Mouse (Mus musculus) splenic B cell, adult 2 months (primary cell): ENCODE measurements around the gene Heg1.

ENCODE experiments used
- DNase-seq: peaks from one replicate; pipeline ENCODE4 v3.0.0-alpha.2; 2011; ENCODE audit warnings: low read depth, low spot score
- H3K27me3 ChIP-seq: 2 replicates; pipeline ENCODE4 v1.6.1; 2012; ENCODE audit warnings: mild to moderate bottlenecking, low read length, moderate library complexity, mixed read lengths; ENCODE audit not compliant: control insufficient read depth, poor library complexity, insufficient read depth, severe bottlenecking
- H3K36me3 ChIP-seq: 2 replicates; pipeline ENCODE4 v1.6.1; 2012; ENCODE audit warnings: mild to moderate bottlenecking, low read length, moderate library complexity, mixed read lengths; ENCODE audit not compliant: control insufficient read depth, poor library complexity, insufficient read depth, severe bottlenecking

Gene Heg1

DNA sequence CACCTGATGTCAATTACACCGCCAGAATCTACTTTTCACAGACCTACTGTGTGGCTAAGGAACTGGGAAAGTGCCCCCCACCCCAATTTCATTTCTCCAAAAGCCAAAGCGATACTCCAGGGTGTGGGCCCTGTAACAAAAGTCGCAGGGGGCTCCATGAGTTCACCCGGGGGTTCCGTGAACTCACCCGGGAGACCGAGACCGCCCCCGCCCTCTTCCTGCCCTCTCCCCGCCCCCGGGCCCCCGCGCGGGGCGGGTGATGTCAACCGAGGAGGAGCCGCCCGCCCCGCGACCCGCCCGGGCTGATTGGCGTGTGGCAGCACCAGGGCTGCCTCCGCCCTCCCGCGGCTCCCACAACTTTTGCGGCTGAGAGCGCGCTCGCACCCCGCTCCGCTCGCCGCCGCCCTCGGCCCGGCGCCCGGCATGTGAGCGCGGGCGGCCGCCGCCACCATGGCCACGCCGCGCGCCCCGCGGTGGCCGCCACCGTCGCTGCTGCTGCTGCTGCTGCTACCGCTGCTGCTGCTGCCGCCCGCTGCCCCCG is at the start of gene Heg1:
Heg1 (plus strand) TSS at position 209 of the 541 bp plus-strand sequence.
- H3K27me3 ChIP-seq, result no peaks in the 10 kb centered on the region
- DNase-seq, result peak; percentile 83
- H3K36me3 ChIP-seq, result no peaks in the 10 kb centered on the region

DNA sequence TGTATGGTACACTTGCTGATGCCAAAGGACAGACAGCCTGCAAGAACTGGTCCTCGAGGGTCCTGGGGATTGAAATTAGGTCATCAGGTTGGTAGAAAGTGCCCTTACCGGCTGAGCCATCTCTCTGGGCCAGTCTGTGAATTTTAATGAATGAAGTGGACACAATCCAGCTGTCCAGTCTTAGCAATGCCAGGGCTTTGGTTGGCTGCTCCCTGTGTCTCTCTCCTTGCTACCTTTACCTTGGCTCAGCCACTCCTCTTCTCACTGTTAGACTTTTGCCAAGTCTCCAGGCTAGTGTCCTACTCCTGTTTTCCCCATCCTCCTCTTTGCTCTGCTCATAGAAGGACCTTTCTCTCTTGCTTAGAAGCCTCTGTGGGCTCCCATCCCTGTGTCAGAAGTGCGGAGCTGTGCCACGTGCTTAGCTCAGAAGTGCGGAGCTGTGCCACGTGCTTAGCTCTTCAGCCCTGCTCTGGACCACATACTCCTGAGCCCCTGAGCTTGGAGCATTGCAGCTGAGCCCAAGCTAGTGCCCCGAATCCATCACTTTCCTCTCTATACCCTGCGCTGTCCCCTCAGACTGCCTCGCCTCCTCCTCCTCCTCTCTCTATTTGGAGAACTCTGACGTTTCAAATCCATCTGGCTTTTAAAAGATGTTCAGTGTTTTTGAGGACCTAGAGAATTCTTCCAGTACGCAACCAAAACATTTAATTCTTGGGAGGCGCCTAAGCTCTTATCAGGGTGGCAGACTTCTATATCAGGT is 48.2 kb upstream of the Heg1 start:
- no peak for DNase-seq

GRCm38 (mm10) chr16:33641779-33642178 is 42.4 kb upstream of the Heg1 start:
- H3K36me3 ChIP-seq, result no peaks in the 10 kb centered on the region
- DNase-seq, result no peak
- H3K27me3 ChIP-seq, result no peaks in the 10 kb centered on the region

More for the DNA sequence above, 48.2 kb upstream of the Heg1 start:
- H3K27me3 ChIP-seq, result no peaks in the 10 kb centered on the region
- no peaks in the 10 kb centered on the region for H3K36me3 ChIP-seq

DNA sequence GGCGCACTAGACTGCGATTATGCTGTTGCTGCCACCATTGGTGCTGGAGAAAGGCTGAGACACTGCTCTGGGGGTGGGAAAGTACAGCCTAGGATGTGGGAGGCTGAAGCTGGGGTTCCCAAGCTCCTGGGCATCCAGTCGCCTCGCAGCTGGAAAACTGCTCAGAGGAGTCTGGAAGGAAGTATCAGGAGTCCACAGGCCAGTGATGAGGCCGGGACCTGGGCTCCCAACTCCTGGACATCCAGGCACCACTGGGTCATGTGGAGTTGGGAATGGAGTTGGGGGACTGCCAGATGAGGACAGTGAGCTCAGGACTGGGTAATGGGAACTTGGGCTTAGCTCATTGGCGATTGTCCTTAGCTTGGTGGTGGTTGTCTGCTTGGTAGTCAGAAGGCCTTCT is 31.1 kb upstream of the Heg1 start:
- DNase-seq, result no peak
- no peaks in the 10 kb centered on the region for H3K27me3 ChIP-seq
- no peaks in the 10 kb centered on the region for H3K36me3 ChIP-seq

GRCm38 (mm10) chr16:33655443-33655842 is 28.7 kb upstream of the Heg1 start:
- no peak for DNase-seq
- Histone ChIP-seq H3K27me3 (no peaks in the 10 kb centered on the region), H3K36me3 (no peaks in the 10 kb centered on the region)

GRCm38 (mm10) chr16:33657191-33657590 is 27.0 kb upstream of the Heg1 start:
- H3K27me3 ChIP-seq, result no peaks in the 10 kb centered on the region
- no peak for DNase-seq

GRCm38 (mm10) chr16:33658121-33658520 is 26.0 kb upstream of the Heg1 start:
- H3K27me3 ChIP-seq, result no peaks in the 10 kb centered on the region
- no peaks in the 10 kb centered on the region for H3K36me3 ChIP-seq
- DNase-seq, result no peak

More at GRCm38 (mm10) chr16:33657191-33657590, 27.0 kb upstream of the Heg1 start:
- H3K36me3 ChIP-seq, result no peaks in the 10 kb centered on the region

- Histone ChIP-seq H3K36me3 (no peaks in the 10 kb centered on the region), H3K27me3 (no peaks in the 10 kb centered on the region)
- DNase-seq, result no peak
Measured at GRCm38 (mm10) chr16:33659521-33659920, 24.6 kb upstream of the Heg1 start.

- Histone ChIP-seq H3K27me3 (no peaks in the 10 kb centered on the region), H3K36me3 (no peaks in the 10 kb centered on the region)
- DNase-seq, result no peak
Measured at GRCm38 (mm10) chr16:33660125-33660524, 24.0 kb upstream of the Heg1 start.

- Histone ChIP-seq H3K27me3 (no peaks in the 10 kb centered on the region), H3K36me3 (no peaks in the 10 kb centered on the region)
- no peak for DNase-seq
Measured at GRCm38 (mm10) chr16:33662841-33663240, 21.3 kb upstream of the Heg1 start.

DNA sequence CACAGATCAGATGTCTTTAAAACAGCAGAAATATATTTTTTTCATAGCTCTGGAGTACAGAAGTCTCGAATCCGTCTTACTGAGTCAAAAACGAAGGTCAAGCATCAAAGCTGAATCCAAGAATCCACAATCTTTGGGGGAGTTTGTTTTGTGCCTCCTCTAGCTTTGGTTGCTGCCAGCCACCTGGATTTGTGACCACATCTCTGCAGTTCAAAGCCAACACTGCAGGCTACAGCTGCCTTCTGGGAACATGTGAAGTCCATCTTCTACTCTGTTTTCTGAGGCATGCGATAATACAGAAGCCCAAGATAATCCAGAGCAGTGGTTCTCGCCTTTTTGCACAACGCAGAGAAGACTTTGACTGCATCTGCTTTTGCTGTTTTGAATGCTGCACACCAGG is 17.9 kb upstream of the Heg1 start:
- H3K36me3 ChIP-seq, result no peaks in the 10 kb centered on the region
- DNase-seq, result no peak
- H3K27me3 ChIP-seq, result no peaks in the 10 kb centered on the region

DNA sequence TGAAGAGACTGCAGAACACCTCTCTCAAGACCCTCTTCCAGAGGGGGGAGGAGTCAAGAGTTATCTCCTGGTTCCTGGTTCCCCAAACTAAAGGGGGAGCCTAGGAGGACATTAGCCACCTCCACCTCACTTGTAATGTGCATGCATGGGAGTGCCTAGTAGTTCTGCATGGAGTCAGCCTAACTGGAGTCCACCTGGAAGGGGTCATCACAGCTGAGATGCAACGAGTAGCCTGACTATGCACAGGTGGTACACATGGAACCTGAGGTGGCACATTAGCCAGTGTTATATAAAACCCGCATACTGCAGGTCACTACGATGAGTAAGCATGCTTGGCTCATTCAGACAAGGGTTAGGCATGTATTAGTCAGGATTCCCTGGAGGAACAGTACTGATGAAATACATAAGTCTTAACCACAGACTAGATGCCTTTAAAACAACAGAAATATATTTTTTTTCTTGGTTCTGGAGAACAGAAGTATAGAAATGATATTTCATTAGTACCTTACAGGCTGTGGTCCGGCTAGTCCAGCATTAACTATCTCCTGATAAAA is 17.1 kb upstream of the Heg1 start:
- no peak for DNase-seq
- Histone ChIP-seq H3K36me3 (no peaks in the 10 kb centered on the region), H3K27me3 (no peaks in the 10 kb centered on the region)

GRCm38 (mm10) chr16:33668448-33668847 is 15.7 kb upstream of the Heg1 start:
- no peak for DNase-seq
- no peaks in the 10 kb centered on the region for H3K27me3 ChIP-seq
- H3K36me3 ChIP-seq, result no peaks in the 10 kb centered on the region

GRCm38 (mm10) chr16:33669072-33669471 is 15.1 kb upstream of the Heg1 start:
- H3K27me3 ChIP-seq, result no peaks in the 10 kb centered on the region
- no peak for DNase-seq
- no peaks in the 10 kb centered on the region for H3K36me3 ChIP-seq

DNA sequence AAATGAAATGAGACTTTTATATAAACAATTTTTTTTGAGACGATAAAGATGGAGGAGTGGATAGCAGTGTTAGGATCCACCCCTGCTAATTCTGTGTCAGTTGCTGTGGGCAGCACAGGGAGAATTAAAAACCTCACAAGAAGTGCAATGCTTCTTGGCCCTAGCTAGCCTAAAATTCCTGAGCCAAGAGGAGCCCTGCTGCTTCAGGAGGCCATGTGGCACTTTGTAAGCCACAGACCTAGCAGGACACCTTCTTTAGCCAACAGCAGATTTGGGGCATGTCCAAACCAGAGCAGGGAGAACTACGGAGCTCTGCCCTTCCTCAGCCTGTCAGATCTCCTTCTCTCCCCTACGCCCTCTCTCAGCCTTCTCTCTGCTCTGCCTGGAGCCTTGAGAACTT is 13.8 kb upstream of the Heg1 start:
- no peak for DNase-seq
- Histone ChIP-seq H3K27me3 (no peaks in the 10 kb centered on the region), H3K36me3 (no peaks in the 10 kb centered on the region)
